Mouse (Mus musculus) megakaryocyte, embryonic 14.5 days (primary cell): ENCODE measurements around the gene Ddias.

Experiments
- FLI1 ChIP-seq: IDR thresholded peaks from 2 replicates; pipeline ENCODE4 v1.6.1; 2012; ENCODE audit warnings: low read length, inconsistent platforms, mixed read lengths
- GATA1 ChIP-seq: IDR thresholded peaks from 3 replicates; pipeline ENCODE4 v1.6.1; 2012; ENCODE audit warnings: mixed read lengths, low read length, inconsistent platforms, borderline replicate concordance

DNA sequence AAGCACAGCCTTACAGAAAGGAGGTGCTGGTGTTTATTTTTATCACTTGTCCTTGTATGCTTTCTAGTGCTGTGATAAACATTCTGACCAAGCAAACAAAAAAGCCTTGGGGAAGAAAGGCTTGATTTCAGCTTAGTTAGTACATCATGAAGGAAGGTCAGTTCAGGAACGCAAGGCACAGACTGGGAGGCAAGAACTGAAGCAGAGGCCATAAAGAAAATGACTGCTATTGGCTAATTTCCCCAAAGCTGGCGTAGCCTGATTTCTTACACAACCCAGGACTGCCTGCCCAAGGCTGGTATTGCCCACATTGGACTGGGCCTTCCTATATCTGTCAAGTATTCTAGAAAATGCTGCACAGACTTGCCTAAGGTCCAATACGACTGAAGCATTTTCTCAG lies 25.8 kb downstream of the Ddias start:
- TF ChIP-seq GATA1 = no peak
- TF ChIP-seq FLI1 = no peak
